Mouse (Mus musculus) testis, postnatal 10 days (tissue): ENCODE results near the gene Mynn.
A peak's percentile ranks its signal among the peaks of the same experiment; 100 is the strongest.

ENCODE experiments used
- DNase-seq: peaks from one replicate; pipeline ENCODE4 v3.0.0; 2021; ENCODE audit warnings: low spot score

Gene Mynn

GRCm38 (mm10) chr3:30644207-30644606 lies 42.3 kb downstream of the Mynn start, which contains the start of gene Lrriq4:
Gene Lrriq4 (plus strand): TSS chr3:30644507.
- no peak for DNase-seq

GRCm38 (mm10) chr3:30646761-30647160 lies 44.9 kb downstream of the Mynn start:
- DNase-seq, result no peak

- peak; percentile 64 for DNase-seq
These were observed 45.7 kb downstream of the Mynn start, which contains the start of gene Lrrc34 for GRCm38 (mm10) chr3:30647440-30648090. Gene Lrrc34 (minus strand): TSS chr3:30647869.

GRCm38 (mm10) chr3:30648466-30648865 lies 46.6 kb downstream of the Mynn start:
- DNase-seq, result no peak

- peak; percentile 47 for DNase-seq
These were observed 48.4 kb downstream of the Mynn start for GRCm38 (mm10) chr3:30650062-30650841.

GRCm38 (mm10) chr3:30655937-30656336 lies 54.1 kb downstream of the Mynn start:
- no peak for DNase-seq

GRCm38 (mm10) chr3:30658486-30658885 lies 56.6 kb downstream of the Mynn start:
- DNase-seq, result no peak
